Mouse (Mus musculus): ENCODE results near the gene Ptpn4. TPM values are rescaled to one million over a fixed set of nuclear protein-coding genes. Genes with fewer than 3 reads are reported as not detected.

The Ptpn4 gene
- polyA plus RNA-seq, 1 experiment from 2014 or later, result 19.4 TPM

- DNase-seq (ENCODE audit: low spot score) (no peak), ATAC-seq (replicated peaks; ENCODE audit: low FRiP score) (no peak)
- Histone ChIP-seq H3K9me3 (ENCODE audit: control insufficient read depth, low read length) (no peaks in the 10 kb centered on the region), H3K36me3 (ENCODE audit: control insufficient read depth, insufficient read depth, low read length) (no peaks in the 10 kb centered on the region), H3K27me3 (ENCODE audit: control insufficient read depth, insufficient read depth, low read length) (no peaks in the 10 kb centered on the region), H3K4me2 (ENCODE audit: low read depth, low read length, severe bottlenecking) (no peak overlapping the region), H3K4me3 (ENCODE audit: low read depth, low read length) (no peak overlapping the region), H3K4me1 (replicated peaks; ENCODE audit: control insufficient read depth, insufficient read depth, low read length) (no peaks in the 10 kb centered on the region; the same call in 1 of the 2 replicates), H3K27ac (ENCODE audit: low read depth, low read length) (no peak overlapping the region), H3K9ac (ENCODE audit: low read length) (no peak overlapping the region)
- WGBS, result 62% methylated on average over 2 of the region's 2 CpGs
Measured at GRCm38 (mm10) chr1:119646356-119646755, 191.1 kb downstream of the Ptpn4 start.

- Histone ChIP-seq H3K27me3 (ENCODE audit: control insufficient read depth, insufficient read depth, low read length) (no peaks in the 10 kb centered on the region), H3K4me1 (replicated peaks; ENCODE audit: control insufficient read depth, insufficient read depth, low read length) (no peaks in the 10 kb centered on the region; the same call in 1 of the 2 replicates), H3K27ac (ENCODE audit: low read depth, low read length) (no peak overlapping the region), H3K4me2 (ENCODE audit: low read depth, low read length, severe bottlenecking) (no peak overlapping the region), H3K9ac (ENCODE audit: low read length) (no peak overlapping the region), H3K4me3 (ENCODE audit: low read depth, low read length) (no peak overlapping the region), H3K36me3 (ENCODE audit: control insufficient read depth, insufficient read depth, low read length) (no peaks in the 10 kb centered on the region), H3K9me3 (ENCODE audit: control insufficient read depth, low read length) (no peaks in the 10 kb centered on the region)
- 39% methylated on average over 12 of the region's 12 CpGs for WGBS
- DNase-seq (ENCODE audit: low spot score) (peak; percentile 69), ATAC-seq (replicated peaks; ENCODE audit: low FRiP score) (peak; percentile 76)
Measured at GRCm38 (mm10) chr1:119642367-119642766, 195.0 kb downstream of the Ptpn4 start.

- ATAC-seq (replicated peaks; ENCODE audit: low FRiP score) (no peak), DNase-seq (ENCODE audit: low spot score) (no peak)
- no peaks in the 10 kb centered on the region for H3K27me3 ChIP-seq (ENCODE audit: control insufficient read depth, insufficient read depth, low read length)
- no peaks in the 10 kb centered on the region for H3K36me3 ChIP-seq (ENCODE audit: control insufficient read depth, insufficient read depth, low read length)
- H3K4me3 ChIP-seq (ENCODE audit: low read depth, low read length), result no peak overlapping the region
- no peak overlapping the region for H3K27ac ChIP-seq (ENCODE audit: low read depth, low read length)
- no peaks in the 10 kb centered on the region for H3K4me1 ChIP-seq (replicated peaks; ENCODE audit: control insufficient read depth, insufficient read depth, low read length)
- H3K9me3 ChIP-seq (ENCODE audit: control insufficient read depth, low read length), result no peaks in the 10 kb centered on the region
- no peak overlapping the region for H3K4me2 ChIP-seq (ENCODE audit: low read depth, low read length, severe bottlenecking)
- H3K9ac ChIP-seq (ENCODE audit: low read length), result no peak overlapping the region
Measured at GRCm38 (mm10) chr1:119641090-119641812, 196.2 kb downstream of the Ptpn4 start.

GRCm38 (mm10) chr1:119640006-119640405 is 197.4 kb downstream of the Ptpn4 start:
- Histone ChIP-seq H3K9me3 (ENCODE audit: control insufficient read depth, low read length) (no peaks in the 10 kb centered on the region), H3K9ac (ENCODE audit: low read length) (no peak overlapping the region), H3K4me1 (replicated peaks; ENCODE audit: control insufficient read depth, insufficient read depth, low read length) (no peaks in the 10 kb centered on the region), H3K36me3 (ENCODE audit: control insufficient read depth, insufficient read depth, low read length) (no peaks in the 10 kb centered on the region), H3K27ac (ENCODE audit: low read depth, low read length) (no peak overlapping the region), H3K4me3 (ENCODE audit: low read depth, low read length) (no peak overlapping the region), H3K27me3 (ENCODE audit: control insufficient read depth, insufficient read depth, low read length) (no peaks in the 10 kb centered on the region), H3K4me2 (ENCODE audit: low read depth, low read length, severe bottlenecking) (no peak overlapping the region)
- WGBS, result 94% methylated on average over 2 of the region's 2 CpGs
- no peak for DNase-seq (ENCODE audit: low spot score)
- no peak for ATAC-seq (replicated peaks; ENCODE audit: low FRiP score)

GRCm38 (mm10) chr1:119637188-119638023 is 200.0 kb downstream of the Ptpn4 start:
- Histone ChIP-seq H3K4me3 (ENCODE audit: low read depth, low read length) (no peak overlapping the region), H3K27me3 (ENCODE audit: control insufficient read depth, insufficient read depth, low read length) (no peaks in the 10 kb centered on the region), H3K9me3 (ENCODE audit: control insufficient read depth, low read length) (no peaks in the 10 kb centered on the region), H3K4me1 (replicated peaks; ENCODE audit: control insufficient read depth, insufficient read depth, low read length) (no peaks in the 10 kb centered on the region; the same call in 1 of the 2 replicates), H3K27ac (ENCODE audit: low read depth, low read length) (no peak overlapping the region), H3K9ac (ENCODE audit: low read length) (no peak overlapping the region), H3K36me3 (ENCODE audit: control insufficient read depth, insufficient read depth, low read length) (no peaks in the 10 kb centered on the region), H3K4me2 (ENCODE audit: low read depth, low read length, severe bottlenecking) (no peak overlapping the region)
- ATAC-seq (replicated peaks; ENCODE audit: low FRiP score), result no peak
- no peak for DNase-seq (ENCODE audit: low spot score)
- WGBS, result 91% methylated on average over 6 of the region's 6 CpGs

- no peak overlapping the region for H3K27ac ChIP-seq (ENCODE audit: low read depth, low read length)
- no peak for ATAC-seq (replicated peaks; ENCODE audit: low FRiP score)
Measured at GRCm38 (mm10) chr1:119634746-119635145, 202.7 kb downstream of the Ptpn4 start.

GRCm38 (mm10) chr1:119630428-119630827 is 207.0 kb downstream of the Ptpn4 start:
- Histone ChIP-seq H3K4me2 (ENCODE audit: low read depth, low read length, severe bottlenecking) (no peak overlapping the region), H3K4me3 (ENCODE audit: low read depth, low read length) (no peak overlapping the region), H3K9me3 (ENCODE audit: control insufficient read depth, low read length) (no peaks in the 10 kb centered on the region), H3K4me1 (replicated peaks; ENCODE audit: control insufficient read depth, insufficient read depth, low read length) (no peaks in the 10 kb centered on the region; the same call in 1 of the 2 replicates), H3K9ac (ENCODE audit: low read length) (no peak overlapping the region), H3K27me3 (ENCODE audit: control insufficient read depth, insufficient read depth, low read length) (no peaks in the 10 kb centered on the region), H3K36me3 (ENCODE audit: control insufficient read depth, insufficient read depth, low read length) (no peaks in the 10 kb centered on the region; the same call in 1 of the 2 replicates), H3K27ac (ENCODE audit: low read depth, low read length) (no peak overlapping the region)
- no peak for DNase-seq (ENCODE audit: low spot score)
- WGBS, result 87% methylated on average over 1 of the region's 1 CpGs
- ATAC-seq (replicated peaks; ENCODE audit: low FRiP score), result no peak

More at GRCm38 (mm10) chr1:119634746-119635145, 202.7 kb downstream of the Ptpn4 start:
- H3K9ac ChIP-seq (ENCODE audit: low read length), result no peak overlapping the region
- DNase-seq (ENCODE audit: low spot score), result no peak
- H3K36me3 ChIP-seq (ENCODE audit: control insufficient read depth, insufficient read depth, low read length), result no peaks in the 10 kb centered on the region
- no peaks in the 10 kb centered on the region for H3K27me3 ChIP-seq (ENCODE audit: control insufficient read depth, insufficient read depth, low read length)
- H3K4me2 ChIP-seq (ENCODE audit: low read depth, low read length, severe bottlenecking), result no peak overlapping the region
- 52% methylated on average over 3 of the region's 3 CpGs for WGBS
- no peaks in the 10 kb centered on the region; the same call in 1 of the 2 replicates for H3K4me1 ChIP-seq (replicated peaks; ENCODE audit: control insufficient read depth, insufficient read depth, low read length)
- no peak overlapping the region for H3K4me3 ChIP-seq (ENCODE audit: low read depth, low read length)
- H3K9me3 ChIP-seq (ENCODE audit: control insufficient read depth, low read length), result no peaks in the 10 kb centered on the region

- no peak overlapping the region for H3K4me3 ChIP-seq (ENCODE audit: low read depth, low read length)
- no peaks in the 10 kb centered on the region for H3K9me3 ChIP-seq (ENCODE audit: control insufficient read depth, low read length)
- ATAC-seq (replicated peaks; ENCODE audit: low FRiP score) (no peak), DNase-seq (ENCODE audit: low spot score) (no peak)
- H3K27ac ChIP-seq (ENCODE audit: low read depth, low read length), result no peak overlapping the region
- no peak overlapping the region for H3K4me2 ChIP-seq (ENCODE audit: low read depth, low read length, severe bottlenecking)
- 90% methylated on average over 4 of the region's 4 CpGs for WGBS
- H3K27me3 ChIP-seq (ENCODE audit: control insufficient read depth, insufficient read depth, low read length), result no peaks in the 10 kb centered on the region
- H3K4me1 ChIP-seq (replicated peaks; ENCODE audit: control insufficient read depth, insufficient read depth, low read length), result no peaks in the 10 kb centered on the region
- no peaks in the 10 kb centered on the region; the same call in 1 of the 2 replicates for H3K36me3 ChIP-seq (ENCODE audit: control insufficient read depth, insufficient read depth, low read length)
- H3K9ac ChIP-seq (ENCODE audit: low read length), result no peak overlapping the region
Measured at GRCm38 (mm10) chr1:119626837-119627236, 210.6 kb downstream of the Ptpn4 start.
